Mouse (Mus musculus): Measurements from ENCODE around the gene Zzz3. TPM values are rescaled to one million over a fixed set of nuclear protein-coding genes. Genes with fewer than 3 reads are reported as not detected.

Zzz3 gene
- polyA plus RNA-seq, 1 experiment: 13.4 TPM

DNA sequence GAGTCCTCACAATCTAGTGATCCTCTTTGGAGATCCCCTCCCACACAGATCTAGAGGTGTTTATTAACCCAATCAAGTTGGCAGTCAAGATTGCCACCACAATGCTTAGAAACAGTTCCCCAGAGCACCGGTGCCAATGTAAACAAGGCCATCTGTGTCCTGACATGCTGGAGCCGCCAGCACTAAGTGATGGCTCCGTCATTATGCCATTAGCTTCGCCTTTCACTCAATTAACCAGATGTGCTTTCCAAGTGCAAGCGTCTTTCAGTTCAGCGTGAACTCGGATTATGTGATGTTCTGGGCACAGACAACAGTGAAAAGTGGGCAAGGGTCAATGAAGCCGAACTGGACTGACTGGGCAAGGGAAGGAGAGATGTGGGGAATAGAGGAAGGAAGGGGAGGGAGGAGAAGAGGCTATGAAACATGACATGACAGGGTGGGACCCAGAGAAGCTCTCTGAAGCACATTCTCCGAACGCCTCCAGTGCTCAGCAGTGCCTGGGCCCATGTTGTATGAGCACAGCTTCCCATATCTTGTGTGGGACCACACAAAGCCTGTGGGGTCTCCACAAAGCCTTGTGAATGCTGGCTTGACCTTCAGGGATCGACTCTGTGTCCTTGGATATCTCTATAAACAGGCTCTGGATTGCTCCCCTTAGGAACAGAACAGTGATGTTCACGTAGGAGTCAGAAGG lies 99.5 kb downstream of the Zzz3 start:
- no peak for TF ChIP-seq GATA1 (IDR thresholded peaks at IDR 0.05; ENCODE audit: low read length)

DNA sequence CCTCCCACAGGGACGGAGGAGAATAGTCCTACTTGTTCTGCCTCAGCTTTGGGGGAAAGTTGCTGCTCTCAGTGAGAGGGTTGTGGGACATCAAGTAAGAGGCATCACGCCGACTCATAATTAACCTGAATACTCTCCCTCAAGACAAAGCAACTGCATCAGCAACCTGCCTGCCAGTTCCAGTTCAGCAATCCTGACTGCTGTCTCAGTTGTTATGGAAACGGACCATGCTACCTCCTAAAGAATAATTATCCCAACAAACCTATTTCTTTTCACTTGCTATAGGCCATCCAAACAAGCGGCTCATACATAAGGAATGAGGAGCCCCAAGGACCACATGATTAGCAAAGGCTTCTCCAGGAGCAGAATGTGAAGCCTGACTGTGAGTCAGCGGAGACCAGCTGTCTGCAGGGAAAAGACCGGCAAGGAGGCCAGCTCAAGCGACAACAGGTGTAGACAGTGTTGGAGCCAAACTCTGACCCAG lies 100.2 kb downstream of the Zzz3 start:
- no peak for TF ChIP-seq GATA1 (IDR thresholded peaks at IDR 0.05; ENCODE audit: low read length)

DNA sequence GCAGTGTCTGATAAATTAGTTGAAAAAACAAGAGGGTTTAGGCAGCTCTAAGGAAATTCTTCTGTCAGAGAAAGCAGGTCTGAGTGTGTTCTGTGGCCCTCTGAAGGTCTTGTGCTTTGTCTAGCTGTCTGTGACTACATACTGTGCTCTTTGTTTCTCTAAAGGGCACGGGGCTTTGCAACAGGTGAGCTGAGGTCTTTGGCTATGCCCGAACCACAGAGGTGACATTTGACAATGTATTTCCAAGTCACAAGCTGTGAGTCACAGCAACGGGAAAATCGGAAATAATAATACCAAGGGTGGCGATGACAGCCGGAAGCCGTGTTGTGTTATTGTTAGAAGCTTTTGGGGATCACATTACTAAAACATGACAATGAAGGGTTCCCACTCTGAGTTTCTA lies 101.8 kb downstream of the Zzz3 start:
- TF ChIP-seq GATA1 (IDR thresholded peaks at IDR 0.05; ENCODE audit: low read length): no peak

DNA sequence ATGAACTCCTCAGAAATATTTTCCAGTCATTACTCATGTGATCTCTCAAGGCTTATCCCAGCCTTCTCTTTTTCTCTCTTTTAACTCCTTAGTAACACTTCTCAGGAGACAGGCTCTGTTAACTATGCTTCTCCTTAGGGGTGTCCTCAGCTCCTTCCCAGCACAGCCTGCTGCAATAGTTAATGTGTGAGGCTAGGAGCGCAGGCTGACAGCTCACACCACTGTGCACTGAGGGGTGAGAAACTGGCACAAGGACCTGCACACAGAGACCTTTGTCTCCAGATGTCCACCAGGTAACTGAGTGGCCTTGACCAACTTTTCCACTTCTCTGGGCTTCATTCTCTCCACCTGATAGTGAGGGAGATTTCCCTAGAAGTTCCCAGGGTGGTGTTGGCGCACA lies 102.6 kb downstream of the Zzz3 start:
- no peak for TF ChIP-seq GATA1 (IDR thresholded peaks at IDR 0.05; ENCODE audit: low read length)

DNA sequence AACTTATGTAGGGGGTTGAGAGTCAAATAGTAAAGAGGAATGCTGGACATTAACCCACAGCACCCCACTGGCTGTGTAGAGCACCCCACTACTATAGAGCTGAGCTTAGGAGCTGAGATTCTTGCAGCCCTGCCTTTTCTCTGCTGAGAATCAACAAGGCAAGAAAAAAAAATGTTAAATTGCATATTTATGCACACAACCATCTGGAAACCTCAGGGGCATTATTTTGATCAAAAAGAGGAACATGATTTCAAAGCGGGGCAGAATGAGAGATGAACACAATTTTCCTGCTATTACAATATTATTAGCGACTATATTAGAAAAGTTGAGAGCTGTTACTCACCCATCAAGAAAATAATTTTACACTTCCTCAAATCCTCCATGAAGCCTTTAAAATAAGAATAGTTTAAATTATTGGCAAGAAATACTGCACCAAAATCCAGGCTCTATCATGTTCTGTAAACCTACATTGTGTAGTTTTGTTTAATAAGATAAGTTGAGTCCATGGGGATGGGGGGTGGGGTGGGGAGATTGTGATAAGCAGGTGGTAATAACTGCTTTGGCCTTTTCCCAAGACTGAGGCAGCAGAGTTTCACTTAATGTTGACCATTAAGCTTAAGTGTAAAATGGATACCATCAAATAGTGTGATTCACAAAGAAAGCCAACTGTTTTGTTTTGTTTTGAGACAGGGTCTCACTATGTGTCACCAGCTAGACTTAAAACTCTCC lies 103.9 kb downstream of the Zzz3 start:
- no peak for TF ChIP-seq GATA1 (IDR thresholded peaks at IDR 0.05; ENCODE audit: low read length)

DNA sequence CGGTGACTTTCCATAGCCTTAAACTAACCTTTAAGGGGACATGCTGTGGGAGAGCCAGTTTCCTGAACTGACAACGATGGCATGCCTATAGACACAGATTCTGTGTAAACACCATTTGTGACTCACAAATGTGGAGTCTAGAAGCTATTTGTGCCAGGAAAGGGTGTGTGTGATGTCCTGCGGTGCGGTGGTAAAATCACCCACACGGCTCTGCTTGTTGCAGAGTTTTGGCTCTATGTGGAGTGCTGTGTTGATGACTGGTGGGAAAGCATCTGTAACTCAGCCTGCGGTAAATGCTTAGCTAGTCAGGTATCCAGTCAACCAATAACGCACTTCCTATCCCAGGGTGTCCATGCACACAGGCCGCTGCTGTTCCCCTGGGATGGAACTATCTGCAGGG lies 112.6 kb downstream of the Zzz3 start:
- TF ChIP-seq GATA1 (IDR thresholded peaks at IDR 0.05; ENCODE audit: low read length): no peak

DNA sequence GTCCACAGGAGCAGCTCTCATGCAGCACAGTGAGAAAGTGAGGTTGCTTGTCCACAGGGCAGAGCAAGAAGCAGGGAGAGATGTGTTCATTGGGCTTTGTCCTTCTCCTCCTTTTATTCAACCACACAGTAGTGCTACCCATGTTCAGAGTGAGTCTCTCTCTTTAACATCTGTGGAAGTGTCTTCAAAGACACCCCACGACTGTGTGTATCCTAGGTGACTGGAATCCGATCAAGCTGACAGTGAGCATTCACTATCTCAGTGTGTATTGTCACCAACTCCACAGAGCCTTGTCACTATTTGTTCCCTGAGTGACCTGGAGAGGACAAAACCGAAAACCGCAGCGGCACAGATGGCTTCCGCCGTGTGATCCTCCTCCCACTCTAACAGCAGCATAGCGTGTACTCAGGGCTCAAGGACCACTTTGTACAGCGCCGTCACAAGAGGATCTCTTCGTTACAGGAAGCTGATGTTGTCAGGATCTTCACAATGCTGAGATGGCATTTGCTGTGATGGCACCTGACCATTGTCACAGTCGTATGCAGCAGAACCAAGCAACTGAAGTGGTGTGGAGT lies 113.2 kb downstream of the Zzz3 start:
- TF ChIP-seq GATA1 (IDR thresholded peaks at IDR 0.05; ENCODE audit: low read length): no peak

DNA sequence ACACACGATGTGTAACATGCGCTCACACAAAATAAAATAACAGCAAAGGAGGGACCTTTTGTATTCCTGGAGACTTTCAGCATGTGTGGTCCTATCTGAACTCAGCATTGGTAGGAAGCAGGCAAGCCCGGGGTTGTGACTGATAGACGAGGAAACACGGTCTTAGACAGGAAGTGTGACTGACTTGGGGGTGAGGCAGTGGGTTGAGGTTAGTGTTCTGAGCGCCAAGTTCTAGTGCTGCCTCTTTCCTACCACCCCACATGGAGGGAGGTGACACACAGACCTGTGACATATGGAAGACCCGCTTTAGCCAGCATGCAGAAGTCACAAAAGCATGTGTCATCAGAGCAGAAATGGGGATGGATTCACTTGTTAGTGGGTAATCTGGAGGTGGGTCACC lies 114.0 kb downstream of the Zzz3 start:
- TF ChIP-seq GATA1 (IDR thresholded peaks at IDR 0.05; ENCODE audit: low read length): no peak

Other genes starting within 250 kb of the Zzz3 start
- not detected in 2 replicates for gene Gipc2, start 229.2 kb upstream of the Zzz3 start, polyA plus RNA-seq (2012)
- gene Dnajb4, start 185.2 kb upstream of the Zzz3 start, polyA plus RNA-seq (2012): 2.6 and 3.3 TPM in 2 replicates
- 728 and 892 TPM in 2 replicates for gene Fubp1, start 185.1 kb upstream of the Zzz3 start, polyA plus RNA-seq (2012)
- gene Nexn, start 129.1 kb upstream of the Zzz3 start, polyA plus RNA-seq (2012): not detected in 2 replicates
- 28.3 and 40.2 TPM in 2 replicates for gene Miga1, start 55.1 kb upstream of the Zzz3 start, polyA plus RNA-seq (2012)
- 11.8 and 20.1 TPM in 2 replicates for gene Usp33, start 49.0 kb upstream of the Zzz3 start, polyA plus RNA-seq (2012)

All from G1E-ER4 (cell line).